Mouse (Mus musculus) hindbrain, postnatal 0 days (tissue): ENCODE measurements around the gene Adamts15. TPM values are rescaled to one million over a fixed set of nuclear protein-coding genes. Genes with fewer than 3 reads are reported as not detected.
A peak's percentile ranks its signal among the peaks of the same experiment; 100 is the strongest.

Experiments used
- ATAC-seq: fragments of 200-750 bp; cut with Nextera tagmentation; 2 replicates; pipeline ENCODE4 v1.8.0; 2017; ENCODE audit warnings: mild to moderate bottlenecking, moderate TSS enrichment, moderate library complexity
- DNase-seq: peaks from one replicate; pipeline ENCODE4 v3.0.0-alpha.2; 2015; ENCODE audit warnings: low spot score
- H3K27ac ChIP-seq: fragments of 300-500 bp; sonication (generic); 2 replicates; pipeline ENCODE4 v1.5.1; 2014; ENCODE audit warnings: mild to moderate bottlenecking
- H3K27me3 ChIP-seq: fragments of 300-500 bp; sonication (generic); 2 replicates; pipeline ENCODE4 v1.6.1; 2014; ENCODE audit warnings: low read length, mixed read lengths; ENCODE audit not compliant: insufficient read depth
- H3K36me3 ChIP-seq: fragments of 300-500 bp; sonication (generic); 2 replicates; pipeline ENCODE4 v1.6.1; 2014; ENCODE audit warnings: low read length, mixed read lengths; ENCODE audit not compliant: insufficient read depth
- H3K4me1 ChIP-seq: fragments of 300-500 bp; sonication (generic); 2 replicates; pipeline ENCODE4 v1.6.1; 2014; ENCODE audit warnings: antibody characterized with exemption, low read length, mixed read lengths; ENCODE audit not compliant: insufficient read depth
- H3K4me2 ChIP-seq: fragments of 300-500 bp; sonication (generic); 2 replicates; pipeline ENCODE4 v1.6.1; 2014; ENCODE audit warnings: low read depth, mild to moderate bottlenecking, low read length, moderate library complexity, mixed read lengths
- H3K4me3 ChIP-seq: fragments of 300-500 bp; sonication (generic); 2 replicates; pipeline ENCODE4 v1.5.1; 2014; ENCODE audit warnings: low read length
- H3K9ac ChIP-seq: fragments of 300-500 bp; sonication (generic); replicated peaks from 2 replicates; pipeline ENCODE4 v1.6.1; 2014; ENCODE audit warnings: mild to moderate bottlenecking, low read length, moderate library complexity, mixed read lengths
- H3K9me3 ChIP-seq: fragments of 300-500 bp; sonication (generic); 2 replicates; pipeline ENCODE4 v1.6.1; 2016; ENCODE audit warnings: low read length, mixed read lengths
- CTCF ChIP-seq: IDR thresholded peaks from 2 replicates; pipeline ENCODE4 v1.5.1; 2016; ENCODE audit warnings: antibody characterized with exemption, control low read depth, low read depth
- WGBS: fragments of 180-500 bp; shearing (Covaris S2); extraction: QIAGEN DNeasy Blood & Tissue Kit; methylation state at CpG from one replicate; pipeline ENCODE4 v1.1.7; 2014; 5-methylcytosine and 5-hydroxymethylcytosine counted together
- polyA plus RNA-seq: library from polyadenylated mRNA; unstranded; fragments of >200 nt; fragmentation: Nextera tagmentation; extraction: Ambion mirVana; gene quantifications from 2 replicates; pipeline ENCODE4 v1.2.1, GENCODE M21; 2015
- total RNA-seq: library from RNA; depleted of rRNA; stranded (reverse); fragments of >200 nt; gene quantifications from 2 replicates; pipeline ENCODE4 v1.2.3, GENCODE M21; 2014

The Adamts15 gene
- total and polyA plus RNA-seq, 2 experiments from 2014 or later: 3.5 to 14.6 TPM

GRCm38 (mm10) chr9:30932346-30932745 lies 10.1 kb upstream of the Adamts15 start:
- 67% methylated on average over 4 of the region's 4 CpGs for WGBS
- TF ChIP-seq CTCF: no peak

GRCm38 (mm10) chr9:30928759-30929158 lies 6.5 kb upstream of the Adamts15 start:
- Histone ChIP-seq H3K27ac (no peak overlapping the region), H3K36me3 (no peaks in the 10 kb centered on the region), H3K9ac (no peak overlapping the region), H3K4me3 (no peak overlapping the region), H3K4me1 (no peaks in the 10 kb centered on the region), H3K27me3 (no peaks in the 10 kb centered on the region), H3K9me3 (no peaks in the 10 kb centered on the region), H3K4me2 (no peak overlapping the region)
- no peak for TF ChIP-seq CTCF
- WGBS: 94% methylated on average over 2 of the region's 2 CpGs
- DNase-seq (no peak), ATAC-seq (no peak)

More at GRCm38 (mm10) chr9:30932346-30932745, 10.1 kb upstream of the Adamts15 start:
- Histone ChIP-seq H3K4me2 (no peak overlapping the region), H3K9ac (no peak overlapping the region), H3K36me3 (no peaks in the 10 kb centered on the region), H3K4me3 (no peak overlapping the region), H3K9me3 (no peaks in the 10 kb centered on the region), H3K27me3 (no peaks in the 10 kb centered on the region), H3K4me1 (no peaks in the 10 kb centered on the region), H3K27ac (no peak overlapping the region)
- ATAC-seq: no peak
- no peak for DNase-seq

- no peaks in the 10 kb centered on the region for H3K36me3 ChIP-seq
- no peak for TF ChIP-seq CTCF
- H3K4me1 ChIP-seq: peaks cover 11% of the 10 kb centered on the region; the same call in 1 of the 2 replicates
- ATAC-seq (peak; percentile 56), DNase-seq (peak; percentile 47)
- no peaks in the 10 kb centered on the region for H3K27me3 ChIP-seq
- H3K27ac ChIP-seq: peak overlapping the region; percentile 32; the same call in 1 of the 2 replicates
- peak overlapping the region; percentile 92 for H3K4me2 ChIP-seq
- H3K9ac ChIP-seq: peak overlapping the region; percentile 57
- H3K9me3 ChIP-seq: no peaks in the 10 kb centered on the region
- H3K4me3 ChIP-seq: peak overlapping the region; percentile 62
- WGBS: 5% methylated on average over 56 of the region's 56 CpGs
These were observed 770 bp downstream of the Adamts15 start for GRCm38 (mm10) chr9:30921261-30922103.

GRCm38 (mm10) chr9:30920736-30921135 lies 1.5 kb downstream of the Adamts15 start:
- Histone ChIP-seq H3K4me3 (peak overlapping the region; percentile 62; the same call in 1 of the 2 replicates), H3K9ac (no peak overlapping the region), H3K4me1 (peaks cover 11% of the 10 kb centered on the region; the same call in 1 of the 2 replicates), H3K27ac (no peak overlapping the region), H3K4me2 (peak overlapping the region; percentile 92), H3K36me3 (no peaks in the 10 kb centered on the region), H3K27me3 (no peaks in the 10 kb centered on the region), H3K9me3 (no peaks in the 10 kb centered on the region)
- DNase-seq: peak; percentile 67
- TF ChIP-seq CTCF: peak; percentile 68
- no peak for ATAC-seq
- 32% methylated on average over 6 of the region's 6 CpGs for WGBS

- DNase-seq (no peak), ATAC-seq (no peak)
- H3K9ac ChIP-seq: no peak overlapping the region
- peak overlapping the region; percentile 92 for H3K4me2 ChIP-seq
- no peaks in the 10 kb centered on the region for H3K27me3 ChIP-seq
- H3K4me3 ChIP-seq: no peak overlapping the region
- no peaks in the 10 kb centered on the region for H3K36me3 ChIP-seq
- H3K9me3 ChIP-seq: no peaks in the 10 kb centered on the region
- H3K4me1 ChIP-seq: peaks cover 11% of the 10 kb centered on the region; the same call in 1 of the 2 replicates
- no peak for TF ChIP-seq CTCF
- H3K27ac ChIP-seq: no peak overlapping the region
- WGBS: 68% methylated on average over 9 of the region's 9 CpGs
These were observed 2.6 kb downstream of the Adamts15 start for GRCm38 (mm10) chr9:30919686-30920085.

GRCm38 (mm10) chr9:30918466-30919356 lies 3.5 kb downstream of the Adamts15 start:
- Histone ChIP-seq H3K9me3 (no peaks in the 10 kb centered on the region), H3K4me1 (peaks cover 11% of the 10 kb centered on the region; the same call in 1 of the 2 replicates), H3K4me3 (no peak overlapping the region), H3K4me2 (peak overlapping the region; percentile 92), H3K9ac (no peak overlapping the region; the same call in 1 of the 2 replicates), H3K27me3 (no peaks in the 10 kb centered on the region), H3K36me3 (no peaks in the 10 kb centered on the region), H3K27ac (peak overlapping the region; percentile 32; the same call in 1 of the 2 replicates)
- DNase-seq: peak; percentile 30
- ATAC-seq: no peak
- WGBS: 28% methylated on average over 12 of the region's 12 CpGs
- no peak for TF ChIP-seq CTCF
